Mouse (Mus musculus) kidney, adult 2 months (tissue): ENCODE results near the gene Usp10.

Source experiments
- CTCF ChIP-seq: fragments of 200-500 bp; conservative IDR thresholded peaks from 2 replicates; pipeline ENCODE4 v1.5.1; 2011; ENCODE audit warnings: low read depth, mild to moderate bottlenecking, control low read depth, low read length, moderate library complexity, mixed read lengths; ENCODE audit not compliant: insufficient read depth, insufficient read length
- POLR2A ChIP-seq: fragments of 200-500 bp; IDR thresholded peaks from one replicate; pipeline ENCODE4 v1.6.1; 2011; ENCODE audit warnings: low read depth, low read length, control low read depth

DNA sequence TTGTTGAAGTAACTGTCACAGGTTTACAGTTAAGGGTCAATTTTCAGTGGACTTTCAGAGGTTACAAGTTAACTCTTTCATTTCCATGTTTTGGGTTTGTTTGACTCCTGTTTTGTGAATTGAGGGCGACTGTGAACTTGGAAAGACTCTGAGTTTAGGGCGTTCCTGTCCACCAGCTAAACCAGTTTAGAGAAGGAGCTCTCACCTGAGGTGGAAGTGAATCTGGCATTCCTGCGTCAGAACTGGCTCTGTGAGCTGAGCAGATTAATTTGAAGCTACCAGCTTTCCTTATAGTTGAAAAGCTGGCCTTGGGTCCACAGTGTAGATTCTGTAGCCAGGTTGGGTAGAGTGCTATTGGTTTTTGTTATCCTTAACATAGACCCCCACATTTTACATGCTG lies 3.0 kb downstream of the Usp10 start:
- TF ChIP-seq CTCF (no peak), POLR2A (no peak)
